7 mouse cellular contexts compared by ENCODE assay signal in the genomic region with DNA sequence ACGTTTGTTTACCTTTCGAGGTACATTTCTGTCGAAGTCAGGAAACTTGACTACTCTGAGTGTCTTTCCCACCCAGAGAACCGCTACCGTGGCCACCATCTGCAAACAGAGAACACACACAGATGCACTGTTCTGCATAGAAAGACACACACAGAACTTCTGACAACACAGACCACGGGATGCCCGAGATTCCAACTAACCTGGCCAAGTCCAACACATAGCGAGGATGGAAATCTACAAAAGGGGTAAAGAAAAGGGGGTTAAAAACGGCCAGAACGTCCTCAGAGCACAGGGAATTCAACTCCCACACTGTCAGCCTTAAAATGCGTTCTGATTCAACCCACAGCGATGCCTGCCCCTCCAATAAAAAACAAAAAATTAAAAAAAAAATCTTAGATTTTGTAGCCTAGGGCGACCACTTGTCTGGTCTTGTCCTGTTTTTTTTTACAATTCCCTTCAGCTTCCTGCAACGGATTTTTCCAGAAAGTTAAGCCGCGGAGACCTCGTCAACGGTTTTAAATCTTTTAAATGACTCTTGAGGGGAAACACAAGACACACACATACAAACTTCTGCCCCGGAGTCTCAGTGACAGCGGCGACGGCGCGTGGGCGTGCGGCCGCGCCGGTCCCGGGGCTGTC. TPM values are rescaled to one million over a fixed set of nuclear protein-coding genes. Genes with fewer than 3 reads are reported as not detected.
DNase-seq lines count a peak whose midpoint lies in the region; ATAC-seq and TF ChIP-seq lines count a peak whose summit lies in the region.

No protein-coding gene starts in this region.

- no peaks in the 10 kb centered on the region for H3K27me3 ChIP-seq in forebrain, embryonic 11.5 days (ENCODE audit: control insufficient read depth, insufficient read depth, low read length)
- H3K27me3 ChIP-seq in kidney, embryonic 15.5 days, result no peaks in the 10 kb centered on the region
- H3K27me3 ChIP-seq in midbrain, embryonic 16.5 days (ENCODE audit: control insufficient read depth, insufficient read depth, low read depth, low read length), result no peaks in the 10 kb centered on the region

- DNase-seq in ovary, postnatal 36 days (ENCODE audit: low spot score), result peak; percentile 5
- DNase-seq in ovary, postnatal 10 days (ENCODE audit: low spot score), result no peak
- DNase-seq in forebrain, embryonic 11.5 days (ENCODE audit: low spot score), result no peak
- DNase-seq in gastrocnemius, adult 8-10 months (ENCODE audit: low spot score in 2 of 2), result no peak

- H3K9ac ChIP-seq in forebrain, embryonic 11.5 days (ENCODE audit: low read length), result peak overlapping the region; percentile 96
- H3K9ac ChIP-seq in kidney, embryonic 15.5 days, result peak overlapping the region; percentile 95
- H3K9ac ChIP-seq in midbrain, embryonic 16.5 days (ENCODE audit: low read depth, low read length), result peak overlapping the region; percentile 99

- H3K4me3 ChIP-seq in bone marrow, adult 2 months (replicated peaks; ENCODE audit: control insufficient read depth, low read depth, low read length), result peak overlapping the region; percentile 90
- H3K4me3 ChIP-seq in forebrain, embryonic 11.5 days (ENCODE audit: low read depth, low read length), result peak overlapping the region; percentile 69
- peak overlapping the region; percentile 92 for H3K4me3 ChIP-seq in kidney, embryonic 15.5 days (replicated peaks)
- peak overlapping the region; percentile 91 for H3K4me3 ChIP-seq in midbrain, embryonic 16.5 days (ENCODE audit: low read depth, low read length)

- H3K4me2 ChIP-seq in forebrain, embryonic 11.5 days (ENCODE audit: low read depth, low read length, severe bottlenecking), result peak overlapping the region; percentile 70
- peak overlapping the region; percentile 67 for H3K4me2 ChIP-seq in kidney, embryonic 15.5 days
- H3K4me2 ChIP-seq in midbrain, embryonic 16.5 days (ENCODE audit: low read length), result peak overlapping the region; percentile 85

- H3K4me1 ChIP-seq in bone marrow, adult 2 months (ENCODE audit: control insufficient read depth, insufficient read depth, low read length), result peaks cover 2% of the 10 kb centered on the region
- 0 out of 2 replicates have a peak, but pooled peaks cover 2% of the 10 kb centered on the region for H3K4me1 ChIP-seq in forebrain, embryonic 11.5 days (replicated peaks; ENCODE audit: control insufficient read depth, insufficient read depth, low read length)
- peaks cover 29% of the 10 kb centered on the region for H3K4me1 ChIP-seq in kidney, embryonic 15.5 days
- H3K4me1 ChIP-seq in midbrain, embryonic 16.5 days (ENCODE audit: control insufficient read depth, insufficient read depth, low read length), result peaks cover 17% of the 10 kb centered on the region

- TF ChIP-seq POLR2A in bone marrow, adult 2 months (IDR thresholded peaks at IDR 0.05; ENCODE audit: borderline replicate concordance, control insufficient read depth, low read depth, low read length), result no peak

- ATAC-seq in forebrain, embryonic 11.5 days (replicated peaks; ENCODE audit: low FRiP score), result no peak
- no peak for ATAC-seq in kidney, embryonic 15.5 days (replicated peaks; ENCODE audit: low FRiP score)
- ATAC-seq in midbrain, embryonic 16.5 days, result no peak

- peak overlapping the region; percentile 81; the same call in 1 of the 2 replicates for H3K27ac ChIP-seq in bone marrow, adult 2 months (ENCODE audit: control insufficient read depth, insufficient read depth, low read depth, low read length, poor library complexity)
- peak overlapping the region; percentile 90 for H3K27ac ChIP-seq in forebrain, embryonic 11.5 days (ENCODE audit: low read depth, low read length)
- H3K27ac ChIP-seq in kidney, embryonic 15.5 days, result peak overlapping the region; percentile 98
- H3K27ac ChIP-seq in midbrain, embryonic 16.5 days (ENCODE audit: low read length), result peak overlapping the region; percentile 99

- no peaks in the 10 kb centered on the region for H3K9me3 ChIP-seq in forebrain, embryonic 11.5 days (ENCODE audit: control insufficient read depth, low read length)
- no peaks in the 10 kb centered on the region for H3K9me3 ChIP-seq in kidney, embryonic 15.5 days (replicated peaks)
- H3K9me3 ChIP-seq in midbrain, embryonic 16.5 days (replicated peaks; ENCODE audit: control insufficient read depth, low read length, poor library complexity, severe bottlenecking), result no peaks in the 10 kb centered on the region

- no peak for TF ChIP-seq CTCF in bone marrow, adult 2 months (IDR thresholded peaks at IDR 0.05; ENCODE audit: control insufficient read depth, insufficient read depth, low read length)

- WGBS in bone marrow, adult 2 months, result 10% methylated on average over 30 of the region's 30 CpGs
- WGBS in forebrain, embryonic 11.5 days, result 6% methylated on average over 30 of the region's 30 CpGs
- WGBS in kidney, embryonic 15.5 days, result 1% methylated on average over 30 of the region's 30 CpGs
- 4% methylated on average over 30 of the region's 30 CpGs for WGBS in midbrain, embryonic 16.5 days

- H3K36me3 ChIP-seq in forebrain, embryonic 11.5 days (ENCODE audit: control insufficient read depth, insufficient read depth, low read length), result no peaks in the 10 kb centered on the region; the same call in 1 of the 2 replicates
- peaks cover 24% of the 10 kb centered on the region for H3K36me3 ChIP-seq in kidney, embryonic 15.5 days
- peaks cover 5% of the 10 kb centered on the region; the same call in 1 of the 2 replicates for H3K36me3 ChIP-seq in midbrain, embryonic 16.5 days (ENCODE audit: control insufficient read depth, insufficient read depth, low read length)

RNA-seq across cellular contexts. Expression of a gene that starts 1.0 kb away (rescaled TPM):
- polyA plus RNA-seq in bone marrow, adult 2 months (2011; ENCODE audit: insufficient read depth, insufficient read length, low replicate concordance, missing spikeins), result 3.8 and 4.9 TPM in 2 replicates
- polyA plus RNA-seq in forebrain, embryonic 11.5 days (2014; fragmentation: Nextera tagmentation; extraction: Ambion mirVana), result 11.8 and 12.1 TPM in 2 replicates
- polyA plus RNA-seq in kidney, embryonic 15.5 days (2015; fragmentation: Nextera tagmentation; extraction: Ambion mirVana), result 7.7 and 9.4 TPM in 2 replicates
- 5.7 and 5.9 TPM in 2 replicates for polyA plus RNA-seq in midbrain, embryonic 16.5 days (2015; fragmentation: Nextera tagmentation; extraction: Ambion mirVana)
- 1 to 10 TPM; 5.6 to 8.4 (median 6.9) TPM for total RNA-seq in gastrocnemius, adult 8-10 months (2022)
